Mouse (Mus musculus) stomach, embryonic 14.5 days (tissue): Measurements from ENCODE around the gene Spata7. TPM values are rescaled to one million over a fixed set of nuclear protein-coding genes. Genes with fewer than 3 reads are reported as not detected.

ENCODE experiments used
- ATAC-seq: fragments of 200-750 bp; cut with Nextera tagmentation; 2 replicates; pipeline ENCODE4 v1.8.0; 2017; ENCODE audit warnings: low read depth, moderate TSS enrichment; ENCODE audit not compliant: insufficient number of reproducible peaks, insufficient read depth, low FRiP score
- H3K27ac ChIP-seq: fragments of 300-500 bp; sonication (generic); 2 replicates; pipeline ENCODE4 v1.5.1; 2014; ENCODE audit warnings: mild to moderate bottlenecking, low read length, moderate library complexity, mixed read lengths
- H3K27me3 ChIP-seq: fragments of 300-500 bp; sonication (generic); 2 replicates; pipeline ENCODE4 v1.6.1; 2014; ENCODE audit warnings: low read length, control low read depth, mixed read lengths; ENCODE audit not compliant: control insufficient read depth, insufficient read depth
- H3K36me3 ChIP-seq: fragments of 300-500 bp; sonication (generic); 2 replicates; pipeline ENCODE4 v1.6.1; 2014; ENCODE audit warnings: mild to moderate bottlenecking, control low read depth, low read length, moderate library complexity, mixed read lengths; ENCODE audit not compliant: control insufficient read depth, insufficient read depth
- H3K4me1 ChIP-seq: fragments of 300-500 bp; sonication (generic); 2 replicates; pipeline ENCODE4 v1.6.1; 2014; ENCODE audit warnings: low read length, control low read depth, mixed read lengths; ENCODE audit not compliant: control insufficient read depth, insufficient read depth
- H3K4me2 ChIP-seq: fragments of 300-500 bp; sonication (generic); replicated peaks from 2 replicates; pipeline ENCODE4 v1.6.1; 2014; ENCODE audit warnings: low read depth, low read length, control low read depth
- H3K4me3 ChIP-seq: fragments of 300-500 bp; sonication (generic); 2 replicates; pipeline ENCODE4 v1.5.1; 2014; ENCODE audit warnings: low read depth, low read length, control low read depth
- H3K9ac ChIP-seq: fragments of 300-500 bp; sonication (generic); replicated peaks from 2 replicates; pipeline ENCODE4 v1.6.1; 2014; ENCODE audit warnings: low read depth, mild to moderate bottlenecking, control low read depth, low read length, moderate library complexity, mixed read lengths
- H3K9me3 ChIP-seq: fragments of 300-500 bp; sonication (generic); 2 replicates; pipeline ENCODE4 v1.6.1; 2016; ENCODE audit warnings: low read depth, low read length, control low read depth; ENCODE audit not compliant: control insufficient read depth
- WGBS: fragments of 180-500 bp; shearing (Covaris S2); extraction: QIAGEN DNeasy Blood & Tissue Kit; methylation state at CpG from one replicate; pipeline ENCODE4 v1.1.7; 2014; 5-methylcytosine and 5-hydroxymethylcytosine counted together
- polyA plus RNA-seq: library from polyadenylated mRNA; unstranded; fragments of >200 nt; fragmentation: Nextera tagmentation; extraction: Ambion mirVana; gene quantifications from 2 replicates; pipeline ENCODE4 v1.2.1, GENCODE M21; 2014

Spata7 gene
- polyA plus RNA-seq, 1 experiment from 2014 or later, result 17.0 TPM

DNA sequence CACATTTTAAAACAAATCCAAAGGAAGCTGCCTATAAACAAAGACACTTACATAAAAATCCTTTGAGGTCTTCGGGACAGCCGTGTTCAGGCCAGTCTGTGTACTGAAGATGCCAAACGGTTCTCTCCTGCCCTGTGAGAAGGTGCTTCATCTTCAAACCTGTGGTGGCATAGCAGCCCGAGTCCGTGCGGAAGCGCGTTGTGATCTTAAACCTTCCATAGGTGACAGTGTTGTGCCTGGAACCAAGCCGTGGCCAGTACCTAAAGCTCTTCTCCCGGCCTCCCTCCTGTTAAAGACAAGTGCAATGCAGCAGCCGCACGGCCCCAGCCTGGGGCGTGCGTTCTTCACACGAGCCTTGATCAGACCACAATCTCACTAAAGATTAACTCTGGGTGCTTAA is 51.9 kb downstream of the Spata7 start:
- no peak overlapping the region for H3K9ac ChIP-seq
- H3K27me3 ChIP-seq, result no peaks in the 10 kb centered on the region
- ATAC-seq, result no peak
- WGBS, result 78% methylated on average over 15 of the region's 15 CpGs
- H3K27ac ChIP-seq, result no peak overlapping the region
- H3K9me3 ChIP-seq, result no peaks in the 10 kb centered on the region
- H3K36me3 ChIP-seq, result peaks cover 27% of the 10 kb centered on the region
- no peak overlapping the region for H3K4me3 ChIP-seq
- H3K4me1 ChIP-seq, result 0 out of 2 replicates have a peak, but pooled peaks cover 3% of the 10 kb centered on the region
- no peak overlapping the region for H3K4me2 ChIP-seq

DNA sequence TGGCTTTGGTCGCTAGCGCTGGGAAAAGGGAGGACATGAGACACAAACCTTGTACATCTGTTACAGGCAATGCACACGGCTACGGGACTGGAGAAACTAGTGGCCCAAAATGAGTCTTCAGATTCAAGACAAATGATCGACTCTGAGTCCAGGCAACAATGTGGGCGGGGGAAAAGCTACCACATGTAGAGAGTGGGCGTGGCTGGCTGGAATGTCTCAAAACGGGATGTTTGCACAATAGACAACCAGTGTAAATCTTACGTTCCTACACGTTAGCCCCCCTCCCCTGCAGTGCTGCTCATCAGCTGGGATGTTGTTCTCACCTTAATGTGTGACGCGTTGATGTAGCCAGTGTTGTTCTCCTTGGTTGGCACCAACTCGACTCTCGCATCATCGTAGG is 54.2 kb downstream of the Spata7 start:
- H3K4me2 ChIP-seq, result no peak overlapping the region
- no peak overlapping the region for H3K4me3 ChIP-seq
- no peak for ATAC-seq
- H3K4me1 ChIP-seq, result 0 out of 2 replicates have a peak, but pooled peaks cover 3% of the 10 kb centered on the region
- no peaks in the 10 kb centered on the region for H3K9me3 ChIP-seq
- H3K9ac ChIP-seq, result no peak overlapping the region
- H3K27me3 ChIP-seq, result no peaks in the 10 kb centered on the region
- no peak overlapping the region for H3K27ac ChIP-seq
- peaks cover 33% of the 10 kb centered on the region for H3K36me3 ChIP-seq
- 78% methylated on average over 15 of the region's 15 CpGs for WGBS

DNA sequence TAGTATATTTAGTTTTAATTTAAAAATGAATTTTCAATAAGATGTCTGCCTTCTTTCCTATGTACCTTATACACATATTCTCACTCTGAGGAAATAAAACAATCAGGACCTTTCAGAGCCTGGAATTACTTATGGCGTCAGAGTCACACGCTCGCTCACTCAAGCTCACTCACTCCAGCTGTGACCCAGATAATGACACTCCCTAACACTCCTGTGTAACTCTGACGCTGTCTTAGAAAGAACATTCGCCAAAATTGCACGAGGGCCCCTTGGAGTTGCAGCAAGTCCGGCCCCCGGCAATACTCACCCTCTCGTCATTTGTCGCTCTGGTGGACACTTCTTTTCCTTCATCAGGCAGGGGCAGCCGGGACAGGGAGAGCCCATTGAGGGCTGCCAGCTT is 55.2 kb downstream of the Spata7 start:
- 78% methylated on average over 11 of the region's 11 CpGs for WGBS
- H3K27me3 ChIP-seq, result no peaks in the 10 kb centered on the region
- H3K9ac ChIP-seq, result no peak overlapping the region
- no peak overlapping the region for H3K4me3 ChIP-seq
- peaks cover 32% of the 10 kb centered on the region for H3K36me3 ChIP-seq
- H3K4me2 ChIP-seq, result no peak overlapping the region
- no peak overlapping the region for H3K27ac ChIP-seq
- ATAC-seq, result no peak
- 0 out of 2 replicates have a peak, but pooled peaks cover 3% of the 10 kb centered on the region for H3K4me1 ChIP-seq
- H3K9me3 ChIP-seq, result no peaks in the 10 kb centered on the region

DNA sequence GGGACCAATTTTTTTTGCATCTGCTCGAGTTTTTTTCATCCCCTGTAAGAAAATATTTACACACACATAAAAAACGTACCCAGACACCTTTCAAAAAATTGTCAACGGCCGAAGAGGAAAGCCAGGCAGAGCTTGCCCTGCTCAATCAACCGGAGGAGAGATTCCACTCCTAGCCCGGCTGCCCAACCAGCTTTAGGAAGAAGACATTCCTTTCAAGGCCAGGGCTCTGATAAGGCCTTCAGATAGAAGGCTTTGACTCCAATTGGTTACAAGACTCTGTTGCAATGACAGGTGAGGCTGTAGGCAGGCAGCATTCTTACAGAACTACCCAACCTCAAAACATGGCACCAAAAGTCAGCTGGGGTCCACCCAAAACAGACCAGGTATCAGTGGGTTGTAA is 55.6 kb downstream of the Spata7 start:
- Histone ChIP-seq H3K4me3 (no peak overlapping the region), H3K27ac (no peak overlapping the region), H3K27me3 (no peaks in the 10 kb centered on the region), H3K9me3 (no peaks in the 10 kb centered on the region), H3K36me3 (peaks cover 28% of the 10 kb centered on the region), H3K4me1 (0 out of 2 replicates have a peak, but pooled peaks cover 3% of the 10 kb centered on the region), H3K9ac (no peak overlapping the region), H3K4me2 (no peak overlapping the region)
- 38% methylated on average over 6 of the region's 6 CpGs for WGBS
- no peak for ATAC-seq

DNA sequence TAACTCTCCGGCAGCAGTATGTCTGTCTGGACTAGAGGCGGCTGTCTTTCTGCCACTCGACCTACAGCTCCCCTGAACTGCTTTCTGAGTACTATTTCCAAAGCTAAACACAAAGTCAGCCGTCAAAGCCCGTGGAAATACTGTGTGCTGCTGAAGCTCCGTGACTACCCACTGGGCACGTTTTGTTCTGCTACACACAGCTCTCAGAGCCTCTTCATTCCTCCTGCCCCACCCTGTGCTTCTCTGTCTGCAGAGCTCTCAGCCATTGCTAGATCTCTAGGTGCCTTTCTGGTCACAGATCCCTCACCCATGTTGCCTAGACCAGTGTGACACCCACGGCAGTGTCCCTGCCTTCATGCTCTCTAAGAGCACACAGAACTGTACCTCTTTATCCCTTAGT is 62.3 kb downstream of the Spata7 start:
- Histone ChIP-seq H3K36me3 (peaks cover 30% of the 10 kb centered on the region), H3K9ac (no peak overlapping the region), H3K27ac (no peak overlapping the region), H3K4me3 (no peak overlapping the region), H3K4me1 (no peaks in the 10 kb centered on the region), H3K9me3 (no peaks in the 10 kb centered on the region), H3K4me2 (no peak overlapping the region), H3K27me3 (no peaks in the 10 kb centered on the region)
- ATAC-seq, result no peak
- WGBS, result 89% methylated on average over 8 of the region's 8 CpGs

DNA sequence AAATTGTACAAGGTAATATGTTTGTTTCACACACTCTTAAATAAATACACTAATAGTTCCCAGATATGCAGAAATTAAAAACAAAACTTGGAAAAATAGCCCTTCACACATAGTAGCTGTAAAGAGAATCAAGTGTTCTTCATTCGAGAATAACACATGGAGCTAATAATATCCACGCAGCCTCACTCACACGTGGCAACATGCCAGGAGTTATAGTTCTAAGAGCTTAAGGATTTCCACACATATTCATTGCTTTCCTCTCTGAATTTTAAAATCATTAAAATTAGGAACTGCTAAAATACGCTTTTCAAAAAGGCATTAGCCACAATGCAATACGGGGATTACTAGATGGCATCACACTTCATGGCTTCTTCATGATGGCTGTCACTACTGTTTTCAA is 69.2 kb downstream of the Spata7 start:
- WGBS, result 77% methylated on average over 5 of the region's 5 CpGs
- Histone ChIP-seq H3K36me3 (peaks cover 34% of the 10 kb centered on the region), H3K27ac (no peak overlapping the region), H3K4me3 (no peak overlapping the region), H3K9ac (no peak overlapping the region), H3K4me2 (no peak overlapping the region), H3K27me3 (no peaks in the 10 kb centered on the region), H3K9me3 (no peaks in the 10 kb centered on the region), H3K4me1 (no peaks in the 10 kb centered on the region)
- no peak for ATAC-seq

DNA sequence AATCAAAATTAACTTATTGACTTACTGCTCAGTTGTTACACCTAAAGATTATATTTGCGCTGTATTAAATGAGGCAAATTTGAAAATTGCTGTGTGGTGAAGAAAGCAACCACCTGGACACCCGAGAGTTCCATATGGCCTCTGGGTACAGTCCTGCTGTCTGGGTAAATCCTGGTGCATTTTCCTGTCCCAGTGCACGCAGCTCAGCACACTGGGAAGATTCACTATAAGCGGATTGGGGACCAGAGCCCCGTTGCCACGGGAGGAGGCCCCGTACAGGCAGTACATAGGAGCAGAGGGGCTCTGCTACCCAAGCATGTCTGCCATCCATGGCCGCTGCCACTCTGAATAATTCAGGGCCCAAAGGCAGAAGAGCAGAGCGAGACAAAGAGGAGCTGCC is 73.6 kb downstream of the Spata7 start:
- Histone ChIP-seq H3K4me2 (no peak overlapping the region), H3K9ac (no peak overlapping the region), H3K9me3 (no peaks in the 10 kb centered on the region), H3K36me3 (peaks cover 26% of the 10 kb centered on the region), H3K27me3 (no peaks in the 10 kb centered on the region), H3K4me1 (no peaks in the 10 kb centered on the region), H3K27ac (no peak overlapping the region), H3K4me3 (no peak overlapping the region)
- 88% methylated on average over 9 of the region's 9 CpGs for WGBS
- no peak for ATAC-seq

DNA sequence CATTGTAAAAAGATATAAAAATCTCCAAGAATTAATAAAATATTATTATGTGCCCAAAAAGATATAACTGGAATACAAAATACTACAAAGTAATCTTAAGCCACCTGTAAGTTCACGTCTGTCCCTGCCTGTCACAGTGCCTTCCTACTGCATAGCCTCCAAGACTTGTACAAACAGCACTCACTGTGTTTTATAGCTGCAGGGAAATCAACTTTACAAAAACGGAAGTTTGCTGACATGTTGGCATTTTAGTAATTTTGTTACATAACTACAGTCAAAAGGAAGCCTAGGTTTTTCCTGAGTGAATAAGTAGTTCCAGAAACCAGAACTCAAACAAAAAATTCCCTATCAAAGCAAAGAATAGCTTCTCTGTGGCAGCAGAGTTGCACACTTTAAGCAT is 75.6 kb downstream of the Spata7 start:
- no peak overlapping the region for H3K4me3 ChIP-seq
- H3K4me1 ChIP-seq, result no peaks in the 10 kb centered on the region

DNA sequence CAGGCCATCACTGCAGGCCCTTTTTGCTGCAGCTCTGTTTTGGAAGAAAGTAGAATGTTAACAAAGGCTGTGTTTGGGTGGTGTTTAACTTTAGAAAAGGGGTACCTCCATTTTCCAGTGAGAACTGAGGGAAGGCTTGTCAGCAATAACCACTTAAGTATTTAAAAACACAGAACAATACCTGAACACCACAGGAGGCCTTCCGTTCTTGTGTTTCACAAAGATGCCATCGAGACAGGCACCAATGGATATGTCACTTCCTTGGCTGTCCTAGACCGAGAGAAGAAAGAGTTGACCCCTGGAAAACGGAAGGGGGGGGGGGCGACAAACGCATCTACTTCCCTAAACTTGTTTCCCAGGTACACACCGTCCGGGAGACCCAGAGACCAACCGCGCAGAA is 76.0 kb downstream of the Spata7 start:
- H3K4me1 ChIP-seq, result no peaks in the 10 kb centered on the region
- no peak overlapping the region for H3K4me3 ChIP-seq
- no peaks in the 10 kb centered on the region for H3K9me3 ChIP-seq
- no peak overlapping the region for H3K4me2 ChIP-seq
- no peak overlapping the region for H3K27ac ChIP-seq
- no peak overlapping the region for H3K9ac ChIP-seq
- H3K36me3 ChIP-seq, result peaks cover 12% of the 10 kb centered on the region
- 87% methylated on average over 10 of the region's 10 CpGs for WGBS
- no peaks in the 10 kb centered on the region for H3K27me3 ChIP-seq
- ATAC-seq, result no peak

More for the DNA sequence above, 75.6 kb downstream of the Spata7 start:
- ATAC-seq, result no peak
- H3K4me2 ChIP-seq, result no peak overlapping the region
- peaks cover 14% of the 10 kb centered on the region for H3K36me3 ChIP-seq
- H3K27ac ChIP-seq, result no peak overlapping the region
- no peak overlapping the region for H3K9ac ChIP-seq
- WGBS, result 85% methylated on average over 2 of the region's 2 CpGs
- H3K27me3 ChIP-seq, result no peaks in the 10 kb centered on the region
- H3K9me3 ChIP-seq, result no peaks in the 10 kb centered on the region
